Mouse (Mus musculus) gastrocnemius, postnatal 14 days (tissue): ENCODE measurements around the gene Cdh22. TPM values are rescaled to one million over a fixed set of nuclear protein-coding genes. Genes with fewer than 3 reads are reported as not detected.

Experiments
- DNase-seq: peaks from one replicate; pipeline ENCODE4 v3.0.0; 2021; ENCODE audit warnings: mixed read lengths
- intact Hi-C: fragments of 180-260 bp; cut with DNase I; formaldehyde crosslinking; loops from one replicate; pipeline ENCODE4 v1.15.1; 2025; ENCODE audit warnings: low total_unique reads
- total RNA-seq, 2 experiments: library from RNA; stranded (reverse); gene quantifications; 2 replicates each; pipeline ENCODE4 v1.2.3; 2021

Cdh22 gene
- total RNA-seq, 2 experiments from 2014 or later: 0.13 to 0.18 TPM

DNA sequence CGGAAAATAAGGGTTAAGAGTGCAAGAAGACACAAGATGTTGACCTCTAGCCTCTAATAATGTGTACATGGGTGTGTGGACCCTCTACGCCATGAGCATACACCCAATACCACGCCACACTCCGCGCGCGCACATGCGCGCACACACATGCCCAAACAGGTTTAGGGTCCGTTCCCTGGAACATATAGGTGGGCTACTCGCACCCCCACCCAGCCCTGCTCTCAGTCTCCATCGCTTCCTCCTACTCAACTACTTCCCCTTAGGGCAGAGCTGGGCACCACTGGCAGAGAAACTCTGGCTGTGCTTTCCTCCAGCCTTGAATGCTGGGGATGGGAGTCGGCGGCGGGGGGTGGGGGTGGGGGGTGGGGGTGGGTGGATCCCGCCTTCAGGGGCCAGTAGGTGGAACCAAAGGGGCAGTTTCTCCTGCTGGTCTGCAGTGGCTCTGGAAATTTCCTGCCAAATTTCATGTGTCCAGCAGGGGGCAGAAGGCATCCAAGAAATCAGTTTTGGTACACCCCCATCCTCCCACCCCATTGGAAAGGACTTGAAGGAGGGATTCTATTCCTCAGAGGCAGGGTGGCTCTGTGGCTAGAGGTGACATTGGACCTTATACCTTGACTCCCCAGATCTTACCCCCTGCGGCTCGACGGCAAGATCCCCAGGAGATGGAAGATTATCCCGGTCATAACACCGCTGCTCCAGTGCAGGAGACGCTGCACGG lies 164.4 kb downstream of the Cdh22 start:
- intact Hi-C loops: loop anchor here (5.0 to 10.0 kb wide), 3 partner anchors 207 to 292 kb away; no protein-coding TSS in a partner anchor
- peak; percentile 56 for DNase-seq

DNA sequence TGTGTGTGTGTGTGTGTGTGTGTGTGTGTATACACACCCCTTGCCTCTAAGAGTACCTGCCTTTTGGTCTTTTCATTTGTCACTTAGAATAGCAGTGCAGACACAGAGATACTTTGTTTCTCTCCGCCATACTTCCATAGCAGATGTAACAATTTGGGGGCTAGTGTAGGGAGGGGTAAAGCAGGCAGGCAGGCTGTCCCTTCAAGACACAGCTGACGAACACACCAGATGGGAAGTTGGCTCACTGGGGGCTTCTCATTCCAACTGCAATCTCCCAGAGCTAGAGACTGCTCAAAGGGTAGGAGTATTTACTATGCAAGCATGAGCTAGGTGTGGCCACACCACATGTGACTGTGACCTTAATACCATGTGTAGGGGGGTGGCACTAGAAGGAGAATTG lies 165.8 kb downstream of the Cdh22 start:
- intact Hi-C loops: no loop called here
- no peak for DNase-seq

DNA sequence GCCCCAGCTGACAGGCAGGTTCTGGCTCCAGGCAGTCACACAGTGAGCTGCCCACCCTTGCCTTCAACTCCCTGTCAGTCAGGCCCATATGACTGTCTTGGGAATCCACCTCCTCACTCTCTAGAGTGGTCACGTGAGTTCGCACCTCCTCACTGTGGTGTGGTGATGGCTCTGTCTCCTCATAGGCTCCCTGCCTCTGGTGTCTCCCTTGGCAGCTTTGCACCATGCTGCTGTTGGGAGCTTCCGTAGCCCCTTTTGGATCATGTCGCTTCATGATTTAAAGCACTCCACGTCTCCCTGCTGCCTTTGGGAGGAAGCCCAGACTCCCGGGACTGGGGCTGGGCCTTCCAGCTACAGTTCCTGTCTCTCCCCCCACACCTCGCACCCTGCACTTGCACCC lies 170.2 kb downstream of the Cdh22 start:
- DNase-seq: no peak
- intact Hi-C loops: no loop called here

DNA sequence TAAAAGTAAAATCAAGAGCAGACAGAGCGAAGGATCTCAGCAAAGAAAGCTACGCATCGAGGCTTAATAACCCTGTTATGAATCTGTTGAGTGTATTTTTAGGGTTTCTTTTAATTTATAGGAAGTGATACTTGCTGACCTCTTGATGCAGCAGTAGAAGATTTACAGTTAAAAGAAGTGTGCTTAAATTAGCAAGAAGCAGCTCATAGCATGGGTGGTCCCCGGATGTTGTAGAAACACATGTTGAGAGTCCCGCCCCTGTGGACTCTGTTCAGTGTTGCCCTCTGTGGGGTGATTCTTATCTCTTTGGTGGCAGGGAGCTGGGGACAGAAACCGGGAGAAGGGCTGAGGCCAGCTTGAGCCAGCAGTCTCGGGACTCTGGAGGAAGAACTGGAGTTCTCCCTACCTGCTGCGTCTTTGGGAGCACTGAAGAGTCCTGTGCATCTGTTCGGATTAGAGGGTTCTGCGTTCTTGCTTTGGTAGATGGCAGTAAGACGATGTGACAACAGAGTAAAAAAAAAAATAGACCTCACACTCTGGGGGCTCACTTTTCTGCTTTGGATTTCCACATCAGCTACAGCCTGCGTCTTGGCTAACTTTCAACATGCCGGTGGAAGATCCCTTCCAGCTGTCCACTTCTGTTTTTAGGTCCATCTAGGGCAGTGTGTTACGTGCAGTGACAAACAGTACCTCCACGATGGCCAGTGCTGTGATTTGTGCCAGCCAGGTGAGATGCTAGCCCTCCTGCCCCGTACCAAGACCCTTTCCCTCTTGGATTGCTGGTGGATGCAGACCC lies 172.8 kb downstream of the Cdh22 start:
- no peak for DNase-seq

More for the DNA sequence above, 172.8 kb downstream of the Cdh22 start:
- intact Hi-C loops: no loop called here

Other genes with a start within 250 kb of the Cdh22 start
- gene Ncoa5, start 200.0 kb downstream of the Cdh22 start, total RNA-seq: 10 to 100 TPM; 12.3 TPM
- gene Cd40, start 179.2 kb downstream of the Cdh22 start, total RNA-seq: 1 to 10 TPM; 1.1 to 1.2 TPM
- gene 1700025C18Rik, start 144.1 kb downstream of the Cdh22 start, total RNA-seq: not detected
- 10 to 100 TPM; 16.4 to 16.8 TPM for gene Slc35c2, start 53.0 kb upstream of the Cdh22 start, total RNA-seq
- gene Elmo2, start 91.6 kb upstream of the Cdh22 start, total RNA-seq: 10 to 100 TPM; 16.7 to 19.6 TPM
- gene Zfp663, start 133.9 kb upstream of the Cdh22 start, total RNA-seq: under 1 TPM in 1 of 2 experiments, not detected in 1; 0.08 TPM
- gene Zfp334, start 153.4 kb upstream of the Cdh22 start, total RNA-seq: 1 to 10 TPM; 2.2 to 2.3 TPM
- gene Ocstamp, start 165.6 kb upstream of the Cdh22 start, total RNA-seq: under 1 TPM; 0.11 to 0.18 TPM
- gene Slc13a3, start 238.4 kb upstream of the Cdh22 start, total RNA-seq: under 1 TPM; 0.18 to 0.22 TPM